Mouse (Mus musculus) cerebellum, adult 11-12 months (tissue): ENCODE measurements around the gene Rdh19.
"Not testable (repeated sequence)": the region's sequence is repeated elsewhere in the genome, so short reads cannot be mapped to it uniquely, and the experiment has no call there.

ENCODE experiments used
- DNase-seq: peaks from one replicate; pipeline ENCODE4 v3.0.0; 2022

Gene Rdh19

GRCm38 (mm10) chr10:127849628-127850027, at the start of gene Rdh19:
Rdh19 (plus strand) TSS chr10:127849928.
- DNase-seq: no peak

- DNase-seq: no peak
Observed at GRCm38 (mm10) chr10:127800891-127801290, 48.8 kb upstream of the Rdh19 start, which contains the start of gene Rdh16. Rdh16 (plus strand) TSS chr10:127801152.

GRCm38 (mm10) chr10:127801612-127802011, 48.1 kb upstream of the Rdh19 start:
- no peak for DNase-seq

- DNase-seq: no peak
Observed at GRCm38 (mm10) chr10:127802236-127802635, 47.5 kb upstream of the Rdh19 start.

GRCm38 (mm10) chr10:127804416-127804815, 45.3 kb upstream of the Rdh19 start:
- DNase-seq: no peak

GRCm38 (mm10) chr10:127815888-127816287, 33.8 kb upstream of the Rdh19 start:
- DNase-seq: no peak

GRCm38 (mm10) chr10:127817268-127817910, 32.3 kb upstream of the Rdh19 start:
- DNase-seq: not testable (repeated sequence)

- DNase-seq: not testable (repeated sequence)
Observed at GRCm38 (mm10) chr10:127821806-127822205, 27.9 kb upstream of the Rdh19 start.

- DNase-seq: no peak
Observed at GRCm38 (mm10) chr10:127825386-127825785, 24.3 kb upstream of the Rdh19 start.

GRCm38 (mm10) chr10:127829121-127829520, 20.6 kb upstream of the Rdh19 start:
- DNase-seq: peak; percentile 11

GRCm38 (mm10) chr10:127834186-127834585, 15.5 kb upstream of the Rdh19 start:
- DNase-seq: not testable (repeated sequence)

- DNase-seq: no peak
Observed at GRCm38 (mm10) chr10:127835292-127835691, 14.4 kb upstream of the Rdh19 start.

- not testable (repeated sequence) for DNase-seq
Observed at GRCm38 (mm10) chr10:127837793-127838192, 11.9 kb upstream of the Rdh19 start.

- DNase-seq: no peak
Observed at GRCm38 (mm10) chr10:127838539-127838938, 11.2 kb upstream of the Rdh19 start.

- DNase-seq: no peak
Observed at GRCm38 (mm10) chr10:127840776-127841175, 9.0 kb upstream of the Rdh19 start.

- DNase-seq: not testable (repeated sequence)
Observed at GRCm38 (mm10) chr10:127845945-127846344, 3.8 kb upstream of the Rdh19 start.

GRCm38 (mm10) chr10:127848089-127848488, 1.6 kb upstream of the Rdh19 start:
- DNase-seq: no peak

GRCm38 (mm10) chr10:127856376-127856775, 6.6 kb downstream of the Rdh19 start:
- DNase-seq: peak; percentile 42

- DNase-seq: no peak
Observed at GRCm38 (mm10) chr10:127864931-127865330, 15.2 kb downstream of the Rdh19 start.

- DNase-seq: no peak
Observed at GRCm38 (mm10) chr10:127866232-127866631, 16.5 kb downstream of the Rdh19 start, which contains the start of gene Rdh16f2. Rdh16f2 (plus strand) TSS chr10:127866474.

- no peak for DNase-seq
Observed at GRCm38 (mm10) chr10:127872484-127872883, 22.8 kb downstream of the Rdh19 start.

GRCm38 (mm10) chr10:127877681-127878080, 28.0 kb downstream of the Rdh19 start:
- no peak for DNase-seq

- no peak for DNase-seq
Observed at GRCm38 (mm10) chr10:127878262-127879057, 28.7 kb downstream of the Rdh19 start.

- DNase-seq: no peak
Observed at GRCm38 (mm10) chr10:127879155-127879688, 29.5 kb downstream of the Rdh19 start.
